Mouse (Mus musculus) ovary, adult 18-20 months (tissue): ENCODE data around the gene Iqcf1.
"Not testable (repeated sequence)": the region's sequence is repeated elsewhere in the genome, so short reads cannot be mapped to it uniquely, and the experiment has no call there.

Experiments
- DNase-seq: peaks from one replicate; pipeline ENCODE4 v3.0.0; 2022; ENCODE audit warnings: low spot score, mixed read lengths

Gene Iqcf1

GRCm38 (mm10) chr9:106482578-106483115 lies 17.1 kb upstream of the Iqcf1 start:
- DNase-seq: no peak

- no peak for DNase-seq
These were observed 16.6 kb upstream of the Iqcf1 start for GRCm38 (mm10) chr9:106483136-106483535.

- DNase-seq: no peak
These were observed 16.2 kb upstream of the Iqcf1 start for GRCm38 (mm10) chr9:106483606-106484005.

GRCm38 (mm10) chr9:106485076-106485475 lies 14.7 kb upstream of the Iqcf1 start:
- no peak for DNase-seq

GRCm38 (mm10) chr9:106487602-106488001 lies 12.2 kb upstream of the Iqcf1 start:
- not testable (repeated sequence) for DNase-seq

- DNase-seq: no peak
These were observed 2.1 kb downstream of the Iqcf1 start for GRCm38 (mm10) chr9:106501846-106502245.

- no peak for DNase-seq
These were observed 4.5 kb downstream of the Iqcf1 start for GRCm38 (mm10) chr9:106504246-106504645.

- no peak for DNase-seq
These were observed 9.6 kb downstream of the Iqcf1 start for GRCm38 (mm10) chr9:106509356-106509755.

- DNase-seq: no peak
These were observed 13.1 kb downstream of the Iqcf1 start for GRCm38 (mm10) chr9:106512729-106513450.

GRCm38 (mm10) chr9:106513566-106513965 lies 13.8 kb downstream of the Iqcf1 start:
- no peak for DNase-seq

- no peak for DNase-seq
These were observed 14.5 kb downstream of the Iqcf1 start, which contains the start of gene Iqcf5 for GRCm38 (mm10) chr9:106514273-106514672. TSS of gene Iqcf5 (plus strand) at chr9:106514573.

- DNase-seq: no peak
These were observed 19.7 kb downstream of the Iqcf1 start for GRCm38 (mm10) chr9:106519433-106519832.

- no peak for DNase-seq
These were observed 20.1 kb downstream of the Iqcf1 start for GRCm38 (mm10) chr9:106519909-106520308.

- DNase-seq: no peak
These were observed 32.1 kb downstream of the Iqcf1 start for GRCm38 (mm10) chr9:106531833-106532232.

- DNase-seq: no peak
These were observed 34.5 kb downstream of the Iqcf1 start for GRCm38 (mm10) chr9:106534296-106534695.

GRCm38 (mm10) chr9:106534975-106535374 lies 35.2 kb downstream of the Iqcf1 start:
- DNase-seq: no peak
